Mouse (Mus musculus) liver, adult 2 months (tissue): ENCODE measurements at regions not wholly inside any gene's neighbourhood (a gene's known extent, or its start where the extent isn't known, plus 50 kb on each side); places are given as distances from the start of the nearest gene placed in this dataset.

ENCODE experiments used
- DNase-seq: peaks from one replicate; pipeline ENCODE4 v3.0.0-alpha.2; 2011; ENCODE audit warnings: low read depth, low spot score; ENCODE audit errors: extremely low read depth
- H3K27ac ChIP-seq: fragments of 200-500 bp; replicated peaks from 2 replicates; pipeline ENCODE4 v1.5.1; 2012; ENCODE audit warnings: low read depth, mild to moderate bottlenecking, control low read depth, inconsistent platforms, low read length; ENCODE audit not compliant: insufficient read depth
- H3K27me3 ChIP-seq: fragments of 200-500 bp; 2 replicates; pipeline ENCODE4 v1.6.1; 2012; ENCODE audit warnings: mild to moderate bottlenecking, moderate library complexity, low read length, inconsistent platforms; ENCODE audit not compliant: control insufficient read depth, insufficient read depth
- H3K36me3 ChIP-seq: fragments of 200-500 bp; 2 replicates; pipeline ENCODE4 v1.6.1; 2012; ENCODE audit warnings: low read length, inconsistent platforms; ENCODE audit not compliant: control insufficient read depth, insufficient read depth
- H3K4me1 ChIP-seq: fragments of 200-500 bp; 2 replicates; pipeline ENCODE4 v1.6.1; 2011; ENCODE audit warnings: low read length; ENCODE audit not compliant: control insufficient read depth, insufficient read depth
- H3K4me3 ChIP-seq: fragments of 200-500 bp; 2 replicates; pipeline ENCODE4 v1.5.1; 2011; ENCODE audit warnings: low read depth, mild to moderate bottlenecking, control low read depth, low read length, moderate library complexity; ENCODE audit not compliant: insufficient read depth
- H3K79me2 ChIP-seq: fragments of 200-500 bp; 2 replicates; pipeline ENCODE4 v1.6.1; 2012; ENCODE audit warnings: inconsistent platforms, mild to moderate bottlenecking, low read length, moderate library complexity; ENCODE audit not compliant: control insufficient read depth, insufficient read depth
- H3K9ac ChIP-seq: fragments of 200-500 bp; 2 replicates; pipeline ENCODE4 v1.6.1; 2012; ENCODE audit warnings: low read depth, mild to moderate bottlenecking, control low read depth, inconsistent platforms, low read length
- CTCF ChIP-seq: fragments of 200-500 bp; IDR thresholded peaks from 2 replicates; pipeline ENCODE4 v1.5.1; 2011; ENCODE audit warnings: low read depth, low read length, control low read depth
- POLR2A ChIP-seq: fragments of 200-500 bp; IDR thresholded peaks from 2 replicates; pipeline ENCODE4 v1.6.1; 2011; ENCODE audit warnings: low read length, control low read depth; ENCODE audit not compliant: insufficient read depth; ENCODE audit errors: extremely low read depth
- WGBS: fragments of 180-500 bp; shearing (Covaris S2); methylation state at CpG from one replicate; pipeline ENCODE4 v1.1.7; 2018; 5-methylcytosine and 5-hydroxymethylcytosine counted together

GRCm38 (mm10) chr6:81464442-81464841 is 459.0 kb upstream of the Gcfc2 start:
- H3K79me2 ChIP-seq, result no peaks in the 10 kb centered on the region
- H3K27me3 ChIP-seq, result no peaks in the 10 kb centered on the region
- H3K36me3 ChIP-seq, result no peaks in the 10 kb centered on the region
- no peak overlapping the region for H3K9ac ChIP-seq
- H3K4me1 ChIP-seq, result no peaks in the 10 kb centered on the region
- no peak for TF ChIP-seq CTCF
- no peak for TF ChIP-seq POLR2A
- 75% methylated on average over 1 of the region's 1 CpGs for WGBS
- H3K4me3 ChIP-seq, result no peak overlapping the region
- no peak overlapping the region for H3K27ac ChIP-seq
- no peak for DNase-seq

DNA sequence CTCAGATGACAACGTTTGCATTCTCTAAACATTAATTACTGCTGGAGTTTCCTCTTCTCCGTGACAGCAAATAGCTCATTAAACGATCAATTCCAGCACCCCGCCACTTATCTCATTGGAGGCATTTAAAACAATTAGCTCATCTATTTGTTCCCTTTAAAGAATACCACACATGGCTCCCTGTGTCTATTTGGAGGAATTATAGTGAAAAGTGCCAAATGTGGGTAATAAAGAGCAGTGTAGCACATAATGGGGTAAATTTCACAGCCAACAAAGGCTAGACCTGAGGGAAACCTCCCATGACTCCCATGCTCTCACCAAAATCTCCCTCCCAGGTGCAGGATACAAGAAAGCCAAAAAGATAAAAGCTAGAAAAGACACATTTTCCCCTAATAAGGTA is 456.9 kb upstream of the Gcfc2 start:
- Histone ChIP-seq H3K36me3 (no peaks in the 10 kb centered on the region), H3K4me1 (no peaks in the 10 kb centered on the region), H3K27ac (no peak overlapping the region), H3K4me3 (no peak overlapping the region), H3K9ac (no peak overlapping the region), H3K27me3 (no peaks in the 10 kb centered on the region), H3K79me2 (no peaks in the 10 kb centered on the region)
- no peak for DNase-seq
- no peak for TF ChIP-seq POLR2A
- TF ChIP-seq CTCF, result no peak
- WGBS, result 51% methylated on average over 4 of the region's 4 CpGs

GRCm38 (mm10) chr6:81471340-81471955 is 452.0 kb upstream of the Gcfc2 start:
- no peaks in the 10 kb centered on the region for H3K27me3 ChIP-seq
- WGBS, result 77% methylated on average over 9 of the region's 9 CpGs
- no peak overlapping the region for H3K9ac ChIP-seq
- H3K27ac ChIP-seq, result no peak overlapping the region
- no peak overlapping the region for H3K4me3 ChIP-seq
- H3K79me2 ChIP-seq, result no peaks in the 10 kb centered on the region
- H3K36me3 ChIP-seq, result no peaks in the 10 kb centered on the region
- DNase-seq, result no peak
- TF ChIP-seq POLR2A (no peak), CTCF (no peak)
- no peaks in the 10 kb centered on the region for H3K4me1 ChIP-seq

DNA sequence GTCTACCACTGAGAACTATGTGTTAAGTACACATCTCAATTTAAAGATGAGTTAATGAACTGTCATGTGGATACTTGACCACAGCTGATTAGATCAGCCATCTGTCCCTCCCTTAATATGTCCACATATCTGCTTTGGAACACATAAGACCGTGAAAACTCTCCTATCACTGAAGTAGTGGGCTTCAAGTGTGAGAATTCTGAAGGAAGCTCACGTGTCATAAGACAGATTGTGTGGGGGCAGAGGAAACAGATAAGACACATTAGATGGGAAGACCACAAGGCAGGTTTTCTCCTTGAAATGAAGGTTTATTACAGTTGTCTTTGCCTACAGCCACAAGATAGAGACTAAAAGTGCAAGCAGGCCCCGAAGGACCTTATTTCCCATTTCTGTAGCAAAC is 451.0 kb upstream of the Gcfc2 start:
- Histone ChIP-seq H3K36me3 (no peaks in the 10 kb centered on the region), H3K4me3 (no peak overlapping the region), H3K27ac (no peak overlapping the region), H3K9ac (no peak overlapping the region), H3K27me3 (no peaks in the 10 kb centered on the region), H3K79me2 (no peaks in the 10 kb centered on the region), H3K4me1 (no peaks in the 10 kb centered on the region)
- TF ChIP-seq CTCF (no peak), POLR2A (no peak)
- WGBS, result 68% methylated on average over 3 of the region's 3 CpGs
- DNase-seq, result no peak

GRCm38 (mm10) chr6:81474786-81475185 is 448.7 kb upstream of the Gcfc2 start:
- no peak overlapping the region for H3K9ac ChIP-seq
- H3K4me1 ChIP-seq, result no peaks in the 10 kb centered on the region
- no peak overlapping the region for H3K4me3 ChIP-seq
- no peaks in the 10 kb centered on the region for H3K36me3 ChIP-seq
- H3K27me3 ChIP-seq, result no peaks in the 10 kb centered on the region
- TF ChIP-seq POLR2A (no peak), CTCF (no peak)
- no peak for DNase-seq
- H3K27ac ChIP-seq, result no peak overlapping the region
- 82% methylated on average over 1 of the region's 1 CpGs for WGBS
- no peaks in the 10 kb centered on the region for H3K79me2 ChIP-seq

- no peak for DNase-seq
- no peaks in the 10 kb centered on the region for H3K27me3 ChIP-seq
- no peak for TF ChIP-seq CTCF
- TF ChIP-seq POLR2A, result no peak
- H3K27ac ChIP-seq, result no peak overlapping the region
- H3K4me3 ChIP-seq, result no peak overlapping the region
- WGBS, result 73% methylated on average over 3 of the region's 3 CpGs
- H3K4me1 ChIP-seq, result no peaks in the 10 kb centered on the region
- H3K36me3 ChIP-seq, result no peaks in the 10 kb centered on the region
- no peaks in the 10 kb centered on the region for H3K79me2 ChIP-seq
- H3K9ac ChIP-seq, result no peak overlapping the region
These were observed 436.5 kb upstream of the Gcfc2 start for GRCm38 (mm10) chr6:81487006-81487405.
